Mouse (Mus musculus): ENCODE results near the gene Olfr656. TPM values are rescaled to one million over a fixed set of nuclear protein-coding genes. Genes with fewer than 3 reads are reported as not detected.
A peak's percentile ranks its signal among the peaks of the same experiment; 100 is the strongest.

The Olfr656 gene
- not detected for total RNA-seq (2021)
- long read RNA-seq, experiment 1, result 0 reads
- long read RNA-seq, experiment 2, result 0 reads

DNA sequence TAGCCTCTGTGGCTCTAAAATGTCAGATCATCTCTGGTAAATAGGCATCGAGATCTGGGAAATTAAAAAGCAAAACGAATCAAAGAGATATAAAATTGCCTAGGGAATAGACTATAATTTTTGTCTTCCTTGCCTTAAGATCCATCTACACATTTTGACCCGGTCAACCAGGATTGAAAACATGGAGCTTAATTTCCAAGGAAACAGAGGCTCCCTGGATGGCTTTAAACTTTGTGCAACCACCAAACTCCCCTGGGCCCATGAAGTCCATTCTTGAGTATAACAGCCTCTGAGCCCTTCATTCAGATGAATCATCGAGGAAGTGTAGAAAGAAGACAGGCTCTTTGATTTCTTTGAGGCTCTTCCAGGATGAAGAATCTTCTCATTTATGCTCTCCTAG lies at the start of gene Olfr656:
Gene Olfr656 (plus strand): TSS at position 301 of the 400 bp plus-strand sequence.
- DNase-seq (ENCODE audit: low spot score in 2 of 2), result no peak

- DNase-seq (ENCODE audit: low spot score in 2 of 2), result no peak
Observed at GRCm38 (mm10) chr7:104577014-104577413, 36.7 kb upstream of the Olfr656 start, which contains the start of gene Olfr653. Gene Olfr653 (plus strand): TSS chr7:104577314.

GRCm38 (mm10) chr7:104580846-104581245 lies 32.9 kb upstream of the Olfr656 start:
- no peak for DNase-seq (ENCODE audit: low spot score in 2 of 2)

DNA sequence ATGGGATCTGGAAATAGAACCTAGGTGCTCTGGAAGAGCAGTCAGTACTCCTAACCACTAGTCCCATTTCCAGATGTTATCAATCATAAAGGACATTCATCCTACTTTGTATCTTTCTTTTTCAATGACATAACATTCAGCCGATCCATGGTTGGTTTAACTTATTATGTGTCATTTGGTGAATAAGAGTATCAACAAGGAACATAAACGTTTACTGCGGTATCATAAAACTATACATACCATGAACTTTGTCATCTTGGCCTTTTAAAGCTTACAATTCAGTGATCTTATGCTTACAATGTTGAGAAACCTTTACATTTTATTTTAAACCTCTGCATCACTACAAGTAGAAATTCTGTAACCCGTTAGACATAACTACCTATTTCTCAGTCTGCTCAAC lies 32.3 kb upstream of the Olfr656 start:
- no peak for DNase-seq (ENCODE audit: low spot score in 2 of 2)

GRCm38 (mm10) chr7:104586725-104587124 lies 27.0 kb upstream of the Olfr656 start, which contains the start of gene Olfr654:
Gene Olfr654 (plus strand): TSS chr7:104587025.
- DNase-seq (ENCODE audit: low spot score in 2 of 2), result no peak

GRCm38 (mm10) chr7:104588274-104588673 lies 25.5 kb upstream of the Olfr656 start:
- DNase-seq (ENCODE audit: low spot score in 2 of 2), result no peak

DNA sequence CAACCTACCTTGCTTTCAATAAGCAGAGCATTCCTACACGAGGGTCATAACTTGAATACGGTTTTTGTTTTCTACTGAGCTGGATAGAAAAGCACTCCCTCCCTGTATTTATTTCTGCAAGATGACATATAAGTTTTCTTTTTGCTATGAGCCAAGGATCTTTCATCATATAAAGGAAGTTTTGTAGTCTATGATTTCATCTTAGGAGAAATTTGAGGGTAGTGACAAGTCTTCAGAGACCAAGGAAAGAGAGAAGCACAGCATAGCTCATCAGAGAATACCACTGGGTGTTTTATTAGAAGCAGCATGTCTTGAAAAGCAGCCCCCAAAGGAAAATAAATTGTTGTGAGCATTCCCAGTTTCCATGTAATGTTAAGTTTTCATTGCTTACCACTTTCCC lies 12.1 kb upstream of the Olfr656 start, which contains the start of gene Olfr655:
Gene Olfr655 (minus strand): TSS at position 101 of the 400 bp plus-strand sequence.
- no peak for DNase-seq (ENCODE audit: low spot score in 2 of 2)

DNA sequence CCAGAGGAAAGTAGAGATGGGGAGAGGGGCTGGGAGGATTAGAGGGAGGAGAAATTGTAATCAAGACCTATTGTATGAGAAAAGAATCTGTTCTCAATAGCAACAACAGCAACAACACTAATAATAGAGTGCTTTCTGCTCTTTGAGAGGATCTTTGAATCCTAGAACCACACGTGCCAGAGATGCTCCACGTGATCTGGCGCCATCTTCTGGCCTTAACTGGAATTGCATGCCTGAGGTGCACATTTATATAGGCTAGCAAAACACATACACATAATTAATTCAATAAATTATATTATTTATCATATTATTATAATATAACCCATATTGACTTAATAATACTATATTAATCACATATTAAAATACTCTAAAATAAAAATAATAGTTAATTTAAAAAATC lies 10.6 kb upstream of the Olfr656 start:
- DNase-seq (ENCODE audit: low spot score in 2 of 2), result no peak

DNA sequence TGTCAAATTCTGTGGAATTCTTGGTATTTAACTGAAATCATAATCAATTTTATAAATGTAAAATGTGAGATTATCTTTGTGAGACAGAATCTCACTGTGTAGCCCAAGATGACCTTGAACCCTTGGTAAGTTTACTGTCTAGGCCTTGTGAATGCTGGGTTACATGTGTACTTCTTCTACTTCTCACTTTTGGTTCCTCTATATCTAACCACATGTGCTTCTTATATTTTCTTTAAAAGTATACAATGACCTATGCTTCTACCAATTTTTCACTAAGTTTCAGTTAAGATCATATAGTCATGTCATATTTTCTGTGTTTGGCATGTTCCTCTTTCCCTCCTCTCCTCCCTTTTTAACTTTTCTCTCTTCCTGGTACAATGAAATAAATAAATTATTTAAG lies 9.0 kb upstream of the Olfr656 start:
- DNase-seq (ENCODE audit: low spot score in 2 of 2), result no peak

- no peak for DNase-seq (ENCODE audit: low spot score in 2 of 2)
Observed at GRCm38 (mm10) chr7:104624494-104624893, 10.7 kb downstream of the Olfr656 start, which contains the start of gene Olfr657. Gene Olfr657 (plus strand): TSS chr7:104624794.

DNA sequence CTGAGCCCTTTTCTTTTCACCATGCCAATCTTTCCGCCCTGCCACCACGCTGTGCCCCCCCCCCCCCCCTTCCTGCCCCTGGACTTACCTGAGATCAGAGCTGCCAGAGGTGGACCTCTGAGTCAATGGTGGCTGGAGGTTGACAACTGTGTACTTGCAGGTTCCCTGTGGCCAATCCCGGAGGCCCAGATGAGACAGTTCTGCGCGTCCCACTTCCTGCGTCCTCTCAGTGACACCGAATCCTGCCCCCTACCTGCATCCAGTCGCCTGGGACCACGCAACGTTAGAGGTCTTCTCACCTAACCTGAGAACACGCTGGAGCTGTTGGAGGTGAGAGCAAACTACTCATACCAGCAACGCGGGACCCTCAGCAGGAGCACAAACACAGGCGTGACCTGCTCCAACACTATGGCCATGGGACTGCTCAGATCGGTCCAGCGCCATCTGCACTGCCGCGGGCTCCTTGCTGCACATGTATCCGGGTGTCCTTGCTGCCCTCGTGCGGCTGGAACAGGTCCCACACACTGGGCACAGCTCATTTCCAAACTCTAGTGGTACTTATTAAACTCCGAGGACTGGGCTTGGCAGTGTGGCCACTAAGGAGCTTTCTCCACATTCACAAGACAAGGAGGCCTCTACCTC lies 33.2 kb downstream of the Olfr656 start, which contains the start of gene Olfr658:
Gene Olfr658 (minus strand): TSS at position 465 of the 642 bp plus-strand sequence.
- peak; percentile 3 to 6 for DNase-seq (ENCODE audit: low spot score in 2 of 2)

DNA sequence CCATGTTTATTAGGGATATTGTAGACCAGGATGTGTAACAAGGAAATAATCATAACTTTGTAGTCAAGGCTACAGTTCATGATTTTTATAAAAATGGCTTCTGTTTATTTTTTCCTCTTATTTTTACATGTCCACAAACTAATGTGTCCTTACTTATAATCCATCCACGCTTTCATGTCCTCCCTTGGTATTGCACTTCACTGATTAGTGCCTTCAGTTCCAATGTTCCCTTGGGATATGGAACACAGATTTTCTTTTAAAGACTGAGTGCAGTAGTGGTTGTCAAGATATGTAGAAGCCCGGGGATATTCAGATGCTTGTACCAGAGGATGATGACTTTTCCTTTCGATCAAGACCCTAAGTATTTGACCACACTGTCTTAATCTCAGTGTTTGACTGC lies 52.7 kb downstream of the Olfr656 start, which contains the start of gene Olfr659:
Gene Olfr659 (plus strand): TSS at position 301 of the 400 bp plus-strand sequence.
- no peak for DNase-seq (ENCODE audit: low spot score in 2 of 2)

Other genes with a start within 250 kb of the Olfr656 start
- not detected for gene Trim30b, start 244.1 kb upstream of the Olfr656 start, total RNA-seq (2021)
- gene Trim30c, start 213.1 kb upstream of the Olfr656 start, total RNA-seq (2021), result not detected
- under 1 TPM; 0.52 to 0.74 TPM for gene Trim30a, start 148.8 kb upstream of the Olfr656 start, total RNA-seq (2021)
- gene Trim30d, start 106.1 kb upstream of the Olfr656 start, total RNA-seq (2021), result under 1 TPM; 0.14 to 0.31 TPM
- gene Olfr651, start 63.8 kb upstream of the Olfr656 start, total RNA-seq (2021), result not detected
- not detected for gene Olfr652, start 53.1 kb upstream of the Olfr656 start, total RNA-seq (2021)
- gene Olfr653, start 36.6 kb upstream of the Olfr656 start, total RNA-seq (2021), result not detected
- not detected for gene Olfr654, start 26.9 kb upstream of the Olfr656 start, total RNA-seq (2021)
- gene Olfr655, start 12.2 kb upstream of the Olfr656 start, total RNA-seq (2021), result not detected
- gene Olfr657, start 10.8 kb downstream of the Olfr656 start, total RNA-seq (2021), result not detected
- gene Olfr658, start 33.4 kb downstream of the Olfr656 start, total RNA-seq (2021), result not detected
- gene Olfr659, start 52.8 kb downstream of the Olfr656 start, total RNA-seq (2021), result not detected
- gene Olfr661, start 72.5 kb downstream of the Olfr656 start, total RNA-seq (2021), result not detected
- not detected for gene Usp17le, start 163.5 kb downstream of the Olfr656 start, total RNA-seq (2021)
- gene Usp17lb, start 228.6 kb downstream of the Olfr656 start, total RNA-seq (2021), result not detected
- gene Usp17la, start 243.1 kb downstream of the Olfr656 start, total RNA-seq (2021), result not detected